Mouse (Mus musculus): ENCODE data around the gene Megf11. TPM values are rescaled to one million over a fixed set of nuclear protein-coding genes. Genes with fewer than 3 reads are reported as not detected.

The Megf11 gene
- total RNA-seq, 2 experiments from 2014 or later, result 16.3 to 16.7 TPM

Small RNAs within 50 kb of the gene (microRNA-seq; reads per million reads assigned to microRNA genes)
- 0 reads per million in 2 experiments for gene Gm47308

Other genes with a start within 250 kb of the Megf11 start
- 1 to 10 TPM; 2.4 to 2.5 TPM for gene Zwilch, start 212.5 kb upstream of the Megf11 start, total RNA-seq (2021)
- 100 to 1,000 TPM; 561 to 565 TPM for gene Rpl4, start 212.3 kb upstream of the Megf11 start, total RNA-seq (2021)
- 10 to 100 TPM; 16.5 to 20.0 TPM for gene Snapc5, start 206.4 kb upstream of the Megf11 start, total RNA-seq (2021)
- gene Uchl4, start 150.4 kb upstream of the Megf11 start, total RNA-seq (2021), result 1 to 10 TPM; 2.1 to 3.4 TPM
- gene Map2k1, start 132.0 kb upstream of the Megf11 start, total RNA-seq (2021), result 100 to 1,000 TPM; 315 to 336 TPM
- 10 to 100 TPM; 13.5 to 16.9 TPM for gene Tipin, start 104.0 kb upstream of the Megf11 start, total RNA-seq (2021)
- 10 to 100 TPM; 28.6 to 30.3 TPM for gene Dis3l, start 44.3 kb upstream of the Megf11 start, total RNA-seq (2021)

Measured in layer of hippocampus, postnatal 36 days (tissue).